Mouse (Mus musculus) MEL (cell line): ENCODE results near the gene Zfp609. TPM values are rescaled to one million over a fixed set of nuclear protein-coding genes. Genes with fewer than 3 reads are reported as not detected.

Experiments
- DNase-seq: peaks from one replicate; pipeline ENCODE4 v3.0.0; 2011; ENCODE audit warnings: low read depth, low spot score
- H3K27ac ChIP-seq: 2 replicates; pipeline ENCODE4 v1.5.1; 2012; ENCODE audit warnings: low read depth, mild to moderate bottlenecking, control low read depth, low read length, moderate library complexity; ENCODE audit not compliant: control insufficient read depth
- H3K27me3 ChIP-seq, 2 experiments: fragments of 150-350 bp in 1 of 2; sonication (generic) in 1 of 2; 2 replicates each; pipeline ENCODE4 v1.6.1; 2012; ENCODE audit warnings: low read length in 2 of 2, mild to moderate bottlenecking in 2 of 2, improper control_type of control experiment in 1 of 2, moderate library complexity in 1 of 2; ENCODE audit not compliant: insufficient read depth in 2 of 2, control insufficient read depth in 1 of 2
- H3K36me3 ChIP-seq, 2 experiments: 2 replicates each; pipeline ENCODE4 v1.6.1; 2012 to 2014; ENCODE audit warnings: low read length in 2 of 2, improper control_type of control experiment in 1 of 2, inconsistent platforms in 1 of 2, mild to moderate bottlenecking in 1 of 2; ENCODE audit not compliant: insufficient read depth in 2 of 2, control insufficient read depth in 1 of 2
- H3K4me1 ChIP-seq, 2 experiments: fragments of 150-350 bp in 1 of 2; sonication (generic) in 1 of 2; 2 replicates each; pipeline ENCODE4 v1.6.1; 2012; ENCODE audit warnings: low read length in 2 of 2, improper control_type of control experiment in 1 of 2, mild to moderate bottlenecking in 1 of 2; ENCODE audit not compliant: insufficient read depth in 2 of 2, control insufficient read depth in 1 of 2
- H3K4me3 ChIP-seq, 2 experiments: fragments of 150-350 bp in 1 of 2; sonication (generic) in 1 of 2; 2 replicates each; pipeline ENCODE4 v1.5.1; 2012; ENCODE audit warnings: low read depth in 2 of 2, low read length in 2 of 2, mild to moderate bottlenecking in 2 of 2, moderate library complexity in 2 of 2, control low read depth in 1 of 2, improper control_type of control experiment in 1 of 2; ENCODE audit not compliant: control insufficient read depth in 1 of 2, insufficient read depth in 1 of 2
- H3K79me2 ChIP-seq: 2 replicates; pipeline ENCODE4 v1.6.1; 2012; ENCODE audit warnings: mild to moderate bottlenecking, low read length, moderate library complexity; ENCODE audit not compliant: control insufficient read depth, poor library complexity, insufficient read depth
- H3K9ac ChIP-seq: 2 replicates; pipeline ENCODE4 v1.6.1; 2012; ENCODE audit warnings: low read depth, mild to moderate bottlenecking, control low read depth, low read length, moderate library complexity; ENCODE audit not compliant: control insufficient read depth, poor library complexity, severe bottlenecking
- H3K9me3 ChIP-seq: fragments of 150-350 bp; sonication (generic); replicated peaks from 2 replicates; pipeline ENCODE4 v1.6.1; 2012; ENCODE audit warnings: mild to moderate bottlenecking, low read length, improper control_type of control experiment, moderate library complexity; ENCODE audit not compliant: insufficient read depth
- BHLHE40 ChIP-seq: IDR thresholded peaks from 2 replicates; pipeline ENCODE4 v1.6.1; 2012; ENCODE audit warnings: low read depth, mild to moderate bottlenecking, inconsistent platforms, low read length, improper control_type of control experiment, borderline replicate concordance
- CHD2 ChIP-seq: IDR thresholded peaks from 2 replicates; pipeline ENCODE4 v1.6.1; 2011; ENCODE audit warnings: low read length, improper control_type of control experiment
- CTCF ChIP-seq, 3 experiments: IDR thresholded peaks in 2 of 3; conservative IDR thresholded peaks in 1 of 3; 2 replicates each; pipeline ENCODE4 v1.5.1; 2011 to 2012; ENCODE audit warnings: low read length in 3 of 3, low read depth in 2 of 3, mild to moderate bottlenecking in 2 of 3, improper control_type of control experiment in 1 of 3, inconsistent platforms in 1 of 3, mixed read lengths in 1 of 3, moderate library complexity in 1 of 3; ENCODE audit not compliant: control insufficient read depth in 1 of 3, insufficient read depth in 1 of 3, poor library complexity in 1 of 3, severe bottlenecking in 1 of 3
- E2F4 ChIP-seq: IDR thresholded peaks from 2 replicates; pipeline ENCODE4 v1.6.1; 2011; ENCODE audit warnings: low read depth, low read length, improper control_type of control experiment, borderline replicate concordance
- ELF1 ChIP-seq: IDR thresholded peaks from 2 replicates; pipeline ENCODE4 v1.6.1; 2014; ENCODE audit warnings: low read depth, mild to moderate bottlenecking, inconsistent platforms, low read length, improper control_type of control experiment, moderate library complexity
- HCFC1 ChIP-seq: IDR thresholded peaks from 2 replicates; pipeline ENCODE4 v1.6.1; 2012; ENCODE audit warnings: low read depth, mild to moderate bottlenecking, inconsistent platforms, low read length, improper control_type of control experiment, moderate library complexity
- MAFK ChIP-seq: IDR thresholded peaks from 2 replicates; pipeline ENCODE4 v1.6.1; 2011; ENCODE audit warnings: low read depth, mild to moderate bottlenecking, low read length, improper control_type of control experiment, borderline replicate concordance
- MAZ ChIP-seq: IDR thresholded peaks from 2 replicates; pipeline ENCODE4 v1.6.1; 2012; ENCODE audit warnings: low read depth, mild to moderate bottlenecking, inconsistent platforms, low read length, improper control_type of control experiment
- MEF2A ChIP-seq: IDR thresholded peaks from 2 replicates; pipeline ENCODE4 v1.6.1; 2014; ENCODE audit warnings: low read depth, mild to moderate bottlenecking, inconsistent platforms, low read length, improper control_type of control experiment; ENCODE audit not compliant: poor library complexity, insufficient replicate concordance, severe bottlenecking; ENCODE audit errors: extremely low read depth
- NELFE ChIP-seq: IDR thresholded peaks from 2 replicates; pipeline ENCODE4 v1.6.1; 2011; ENCODE audit warnings: low read depth, low read length, improper control_type of control experiment
- NRF1 ChIP-seq: IDR thresholded peaks from 2 replicates; pipeline ENCODE4 v1.6.1; 2014; ENCODE audit warnings: low read depth, mild to moderate bottlenecking, inconsistent platforms, low read length, improper control_type of control experiment, moderate library complexity; ENCODE audit not compliant: poor library complexity, insufficient read depth, severe bottlenecking
- RCOR1 ChIP-seq: IDR thresholded peaks from 2 replicates; pipeline ENCODE4 v1.6.1; 2012; ENCODE audit warnings: low read depth, mild to moderate bottlenecking, inconsistent platforms, low read length, improper control_type of control experiment
- SIN3A ChIP-seq: IDR thresholded peaks from 2 replicates; pipeline ENCODE4 v1.6.1; 2012; ENCODE audit warnings: low read length, improper control_type of control experiment, inconsistent platforms
- TAL1 ChIP-seq: IDR thresholded peaks from 2 replicates; pipeline ENCODE4 v1.6.1; 2012; ENCODE audit warnings: mild to moderate bottlenecking, inconsistent platforms, low read length, moderate library complexity, mixed read lengths
- TCF12 ChIP-seq: IDR thresholded peaks from 2 replicates; pipeline ENCODE4 v1.6.1; 2014; ENCODE audit warnings: low read depth, mild to moderate bottlenecking, inconsistent platforms, low read length, improper control_type of control experiment, moderate library complexity
- UBTF ChIP-seq: IDR thresholded peaks from 2 replicates; pipeline ENCODE4 v1.6.1; 2012; ENCODE audit warnings: low read depth, mild to moderate bottlenecking, inconsistent platforms, low read length, improper control_type of control experiment, moderate library complexity, borderline replicate concordance; ENCODE audit not compliant: insufficient read depth
- ZKSCAN1 ChIP-seq: IDR thresholded peaks from 2 replicates; pipeline ENCODE4 v1.6.1; 2012; ENCODE audit warnings: low read depth, mild to moderate bottlenecking, inconsistent platforms, low read length, improper control_type of control experiment, moderate library complexity
- polyA plus RNA-seq, 2 experiments: library from polyadenylated mRNA; stranded (reverse) in 1 of 2; unstranded in 1 of 2; fragments of >175 nt in 1 of 2; fragments of >200 nt in 1 of 2; gene quantifications; 2 replicates each; pipeline versions ENCODE4 v1.2.1 to v1.2.4; 2012; ENCODE audit warnings: low replicate concordance in 2 of 2, low read depth in 1 of 2; ENCODE audit not compliant: insufficient read length in 2 of 2, insufficient read depth in 1 of 2, missing spikeins in 1 of 2
- total RNA-seq: library from RNA; depleted of rRNA; stranded (reverse); fragments of 300-350 nt; gene quantifications from 2 replicates; pipeline ENCODE4 v1.2.3, GENCODE M21; 2012

The Zfp609 gene
- total and polyA plus RNA-seq, 3 experiments: 2.9 to 26.5 TPM; not detected in 1

DNA sequence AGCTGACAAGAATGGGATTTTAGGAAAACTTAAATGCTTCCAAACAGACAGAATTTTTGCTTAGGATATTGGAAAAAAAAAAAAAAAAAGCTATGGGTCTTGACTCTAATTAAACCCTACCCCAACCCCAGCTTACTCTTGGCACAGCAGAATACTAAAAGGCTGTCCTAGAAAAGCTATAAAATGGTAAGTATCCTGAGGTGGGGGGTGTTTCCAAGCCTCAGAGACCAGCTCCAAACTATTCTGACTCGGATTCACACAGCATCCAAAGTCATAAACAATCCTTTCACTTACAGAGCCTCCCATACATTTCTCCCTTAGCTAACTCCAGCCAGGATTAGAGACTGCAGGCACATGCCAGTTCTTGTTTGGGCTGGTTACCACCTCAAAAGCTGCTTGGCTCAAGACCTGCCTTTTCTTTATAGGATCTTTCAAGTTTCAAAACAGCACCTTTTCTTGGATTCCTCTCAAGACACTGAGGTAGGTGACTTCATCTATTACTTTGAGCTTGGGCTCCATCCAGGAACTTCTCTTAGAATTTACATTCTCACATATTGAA lies 50.4 kb downstream of the Zfp609 start:
- Histone ChIP-seq H3K4me3 (no peak overlapping the region), H3K9ac (no peak overlapping the region), H3K9me3 (no peaks in the 10 kb centered on the region), H3K36me3 (no peaks in the 10 kb centered on the region; a peak in 1 of 4 replicates), H3K79me2 (peaks cover 26% of the 10 kb centered on the region), H3K27ac (no peak overlapping the region), H3K27me3 (no peaks in the 10 kb centered on the region), H3K4me1 (peaks cover 0 to 4% of the 10 kb centered on the region in 2 experiments; a peak in 3 of 4 replicates)
- TF ChIP-seq MAZ (no peak), NRF1 (no peak), ZKSCAN1 (no peak), TAL1 (no peak), CHD2 (no peak), MAFK (no peak), ELF1 (no peak), TCF12 (no peak), RCOR1 (no peak), SIN3A (no peak)
- no peak for DNase-seq

DNA sequence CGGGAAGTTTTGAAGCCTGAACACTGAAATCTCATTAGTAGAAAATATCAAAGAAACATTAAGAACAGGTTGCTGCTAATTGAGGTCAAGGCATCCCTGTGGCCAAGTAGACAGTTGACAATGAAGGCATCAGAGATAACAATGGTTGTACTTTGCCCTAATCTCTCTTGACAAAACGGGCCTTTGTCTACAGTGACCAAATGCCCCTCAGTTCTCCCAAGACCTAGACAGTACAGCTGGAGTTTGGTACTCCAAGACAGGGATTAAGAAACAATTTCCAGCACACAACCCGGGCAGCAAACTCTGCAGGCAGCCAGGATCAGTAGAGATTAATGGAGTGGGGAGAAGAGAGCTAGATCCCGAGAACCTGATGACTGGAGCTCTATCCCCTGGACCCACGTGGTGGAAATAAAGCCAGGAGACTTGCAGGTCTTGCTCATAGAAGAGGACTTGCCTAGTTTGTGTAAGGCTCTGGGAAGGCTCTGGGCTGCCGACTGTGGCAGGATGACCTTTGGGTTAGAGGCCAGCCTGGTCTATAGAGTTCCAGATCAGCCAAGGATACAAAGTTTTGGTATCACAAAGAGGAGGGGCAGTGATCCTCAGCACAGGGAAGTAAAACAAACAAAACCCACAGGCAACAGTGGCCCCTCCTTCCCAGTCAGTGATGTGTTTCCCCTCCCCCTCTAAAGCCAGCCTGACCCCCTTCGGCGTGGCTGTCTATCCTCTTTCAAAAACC lies 51.1 kb downstream of the Zfp609 start:
- Histone ChIP-seq H3K9ac (no peak overlapping the region), H3K27ac (no peak overlapping the region), H3K4me3 (no peak overlapping the region)

More for the DNA sequence above, 51.1 kb downstream of the Zfp609 start:
- peaks cover under 1 to 6% of the 10 kb centered on the region in 2 experiments for H3K4me1 ChIP-seq
- H3K79me2 ChIP-seq: peaks cover 28% of the 10 kb centered on the region
- no peaks in the 10 kb centered on the region for H3K9me3 ChIP-seq
- H3K27me3 ChIP-seq: no peaks in the 10 kb centered on the region
- H3K36me3 ChIP-seq: no peaks in the 10 kb centered on the region; a peak in 1 of 4 replicates
- TF ChIP-seq HCFC1: no peak
- no peak for TF ChIP-seq NELFE
- no peak for TF ChIP-seq UBTF
- TF ChIP-seq CTCF (IDR thresholded peaks at IDR 0.05 in 2 of 3, conservative IDR thresholded peaks at IDR 0.05 in 1 of 3; ENCODE audit: control insufficient read depth in 1 of 3, insufficient read depth in 1 of 3, low read depth in 2 of 3, low read length in 3 of 3, poor library complexity in 1 of 3, severe bottlenecking in 1 of 3): no peak
- TF ChIP-seq E2F4: no peak
- TF ChIP-seq MAFK: no peak
- TF ChIP-seq RCOR1: no peak
- no peak for TF ChIP-seq TAL1
- no peak for TF ChIP-seq MEF2A
- TF ChIP-seq BHLHE40: no peak
- TF ChIP-seq ZKSCAN1: no peak
- no peak for DNase-seq
